Mouse (Mus musculus): ENCODE measurements around the gene Pak1ip1.

DNA sequence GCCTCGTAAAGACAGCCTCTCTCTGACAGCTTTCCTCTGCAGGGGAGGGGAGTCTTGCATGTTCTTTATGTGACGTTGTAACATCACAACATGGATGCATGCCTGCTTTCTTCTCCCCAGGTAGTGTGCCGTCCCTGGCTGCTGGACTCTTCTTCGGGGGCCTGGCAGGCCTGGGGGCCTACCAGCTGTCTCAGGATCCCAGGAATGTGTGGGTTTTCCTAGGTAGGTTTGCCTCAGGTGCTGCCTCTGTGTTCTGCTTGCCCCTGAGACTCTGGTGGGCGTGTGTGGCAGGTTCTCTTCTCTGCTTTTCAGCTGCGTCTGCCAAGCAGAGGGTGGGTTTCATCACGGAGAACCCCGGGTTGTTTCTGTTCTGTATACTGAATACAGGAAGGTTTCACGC, 17.4 kb downstream of the Pak1ip1 start:
- TF ChIP-seq CTCF (IDR thresholded peaks at IDR 0.05; ENCODE audit: borderline replicate concordance, control insufficient read depth, extremely low read depth, insufficient read depth, low read length, poor library complexity) (no peak), POLR2A (IDR thresholded peaks at IDR 0.05; ENCODE audit: control insufficient read depth, extremely low read depth, insufficient read depth, low read length, poor library complexity) (no peak)
